Mouse (Mus musculus) liver, embryonic 14.5 days (tissue): ENCODE data around the gene Ltbp1.

Experiments used
- CTCF ChIP-seq: IDR thresholded peaks from 2 replicates; pipeline ENCODE4 v1.5.1; 2016; ENCODE audit warnings: antibody characterized with exemption, low read depth, control low read depth
- EP300 ChIP-seq: IDR thresholded peaks from 2 replicates; pipeline ENCODE4 v1.6.1; 2016; ENCODE audit warnings: antibody characterized with exemption, low read depth

DNA sequence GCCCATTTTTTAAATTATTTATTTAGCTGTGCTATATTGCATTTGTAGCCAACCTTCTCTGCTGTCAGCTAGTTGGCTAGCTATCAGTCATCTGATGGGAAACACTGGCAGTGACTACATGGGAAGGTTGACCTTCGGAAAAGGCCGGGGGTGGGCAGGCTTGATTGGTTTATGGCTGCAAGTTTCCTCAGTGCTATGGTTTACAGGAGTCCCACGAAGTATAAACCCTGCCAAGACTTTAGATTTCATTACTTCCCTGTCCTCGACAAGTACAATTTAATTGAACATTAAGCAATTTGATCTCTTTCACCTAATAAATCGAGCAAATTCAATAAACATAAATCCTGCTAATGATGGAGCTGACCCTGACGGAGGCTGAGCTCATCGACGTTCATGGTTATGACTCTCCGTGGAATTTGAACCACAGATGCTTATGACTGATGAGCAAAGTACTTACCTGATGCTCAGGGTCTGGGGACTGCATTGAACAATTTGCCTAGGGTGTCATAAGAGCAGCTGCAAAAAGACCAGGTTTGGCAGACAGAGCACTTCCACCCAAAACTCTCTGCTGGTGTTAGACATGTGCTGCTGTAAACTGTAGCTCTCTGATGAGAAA is 373.0 kb downstream of the Ltbp1 start:
- TF ChIP-seq CTCF (no peak), EP300 (no peak)
